Mouse (Mus musculus) neural tube, embryonic 13.5 days (tissue): ENCODE measurements around the gene Fbll1. TPM values are rescaled to one million over a fixed set of nuclear protein-coding genes. Genes with fewer than 3 reads are reported as not detected.
A peak's percentile ranks its signal among the peaks of the same experiment; 100 is the strongest.

Experiments
- ATAC-seq: fragments of 200-750 bp; cut with Nextera tagmentation; 2 replicates; pipeline ENCODE4 v1.8.0; 2017; ENCODE audit warnings: low read depth, mild to moderate bottlenecking, moderate TSS enrichment, moderate library complexity
- H3K27ac ChIP-seq: fragments of 300-500 bp; sonication (generic); replicated peaks from 2 replicates; pipeline ENCODE4 v1.5.1; 2015; ENCODE audit warnings: moderate library complexity, mild to moderate bottlenecking, inconsistent platforms
- H3K27me3 ChIP-seq: fragments of 300-500 bp; sonication (generic); 2 replicates; pipeline ENCODE4 v1.6.1; 2015; ENCODE audit warnings: mild to moderate bottlenecking, inconsistent platforms
- H3K36me3 ChIP-seq: fragments of 300-500 bp; sonication (generic); 2 replicates; pipeline ENCODE4 v1.6.1; 2015; ENCODE audit warnings: mild to moderate bottlenecking, inconsistent platforms
- H3K4me1 ChIP-seq: fragments of 300-500 bp; sonication (generic); replicated peaks from 2 replicates; pipeline ENCODE4 v1.6.1; 2015; ENCODE audit warnings: inconsistent platforms
- H3K4me2 ChIP-seq: fragments of 300-500 bp; sonication (generic); 2 replicates; pipeline ENCODE4 v1.6.1; 2015; ENCODE audit warnings: inconsistent platforms, mild to moderate bottlenecking, moderate library complexity
- H3K4me3 ChIP-seq: fragments of 300-500 bp; sonication (generic); 2 replicates; pipeline ENCODE4 v1.5.1; 2015; ENCODE audit warnings: mild to moderate bottlenecking, inconsistent platforms
- H3K9ac ChIP-seq: fragments of 300-500 bp; sonication (generic); 2 replicates; pipeline ENCODE4 v1.6.1; 2015; ENCODE audit warnings: moderate library complexity, mild to moderate bottlenecking, inconsistent platforms
- H3K9me3 ChIP-seq: fragments of 300-500 bp; sonication (generic); 2 replicates; pipeline ENCODE4 v1.6.1; 2016; ENCODE audit warnings: inconsistent platforms
- WGBS: fragments of 180-500 bp; shearing (Covaris S2); methylation state at CpG from one replicate; pipeline ENCODE4 v1.1.7; 2015; 5-methylcytosine and 5-hydroxymethylcytosine counted together
- polyA plus RNA-seq: library from polyadenylated mRNA; unstranded; fragments of >200 nt; fragmentation: Nextera tagmentation; extraction: Ambion mirVana; gene quantifications from 2 replicates; pipeline ENCODE4 v1.2.1, GENCODE M21; 2015

Gene Fbll1
- polyA plus RNA-seq, 1 experiment from 2014 or later, result 24.2 TPM

- no peak overlapping the region for H3K27ac ChIP-seq
- no peaks in the 10 kb centered on the region for H3K4me1 ChIP-seq
- no peaks in the 10 kb centered on the region for H3K9me3 ChIP-seq
- ATAC-seq, result no peak
- peaks cover 74% of the 10 kb centered on the region for H3K36me3 ChIP-seq
- no peak overlapping the region for H3K4me3 ChIP-seq
- H3K4me2 ChIP-seq, result no peak overlapping the region
- WGBS, result 93% methylated on average over 3 of the region's 3 CpGs
- H3K9ac ChIP-seq, result no peak overlapping the region
- no peaks in the 10 kb centered on the region for H3K27me3 ChIP-seq
Observed at GRCm38 (mm10) chr11:35780336-35780735, 18.3 kb downstream of the Fbll1 start.

- Histone ChIP-seq H3K4me3 (no peak overlapping the region), H3K9me3 (no peaks in the 10 kb centered on the region), H3K4me1 (peaks cover 14% of the 10 kb centered on the region), H3K4me2 (no peak overlapping the region), H3K9ac (no peak overlapping the region), H3K36me3 (peaks cover 35% of the 10 kb centered on the region), H3K27me3 (no peaks in the 10 kb centered on the region), H3K27ac (no peak overlapping the region)
- WGBS, result 93% methylated on average over 3 of the region's 3 CpGs
- no peak for ATAC-seq
Observed at GRCm38 (mm10) chr11:35776452-35776851, 22.2 kb downstream of the Fbll1 start.

- no peak overlapping the region for H3K9ac ChIP-seq
- no peak for ATAC-seq
- no peaks in the 10 kb centered on the region for H3K27me3 ChIP-seq
- H3K36me3 ChIP-seq, result peaks cover 33% of the 10 kb centered on the region
- no peaks in the 10 kb centered on the region for H3K9me3 ChIP-seq
- no peak overlapping the region for H3K4me3 ChIP-seq
- peaks cover 22% of the 10 kb centered on the region for H3K4me1 ChIP-seq
- H3K27ac ChIP-seq, result no peak overlapping the region
- WGBS, result 98% methylated on average over 3 of the region's 3 CpGs
- H3K4me2 ChIP-seq, result no peak overlapping the region
Observed at GRCm38 (mm10) chr11:35775606-35776005, 23.1 kb downstream of the Fbll1 start.

- Histone ChIP-seq H3K27ac (peak overlapping the region; percentile 96; the same call in 1 of the 2 replicates), H3K4me1 (peaks cover 26% of the 10 kb centered on the region), H3K36me3 (peaks cover under 1% of the 10 kb centered on the region), H3K27me3 (no peaks in the 10 kb centered on the region), H3K9me3 (no peaks in the 10 kb centered on the region), H3K4me3 (peak overlapping the region; percentile 74), H3K9ac (peak overlapping the region; percentile 99), H3K4me2 (peak overlapping the region; percentile 76)
- ATAC-seq, result no peak
- 67% methylated on average over 9 of the region's 9 CpGs for WGBS
Observed at GRCm38 (mm10) chr11:35770741-35771504, 27.8 kb downstream of the Fbll1 start.

GRCm38 (mm10) chr11:35769746-35770437 is 28.8 kb downstream of the Fbll1 start:
- H3K36me3 ChIP-seq, result no peaks in the 10 kb centered on the region
- H3K27ac ChIP-seq, result peak overlapping the region; percentile 96
- H3K4me1 ChIP-seq, result peaks cover 26% of the 10 kb centered on the region
- H3K9ac ChIP-seq, result peak overlapping the region; percentile 99
- H3K4me3 ChIP-seq, result peak overlapping the region; percentile 74
- peak; percentile 87 for ATAC-seq
- H3K4me2 ChIP-seq, result peak overlapping the region; percentile 76
- WGBS, result under 1% methylated on average over 40 of the region's 41 CpGs
- H3K27me3 ChIP-seq, result no peaks in the 10 kb centered on the region
- no peaks in the 10 kb centered on the region for H3K9me3 ChIP-seq

- Histone ChIP-seq H3K27ac (peak within 1 kb of the TSS; percentile 96), H3K36me3 (no peaks in the 10 kb centered on the region), H3K27me3 (no peaks in the 10 kb centered on the region), H3K4me2 (peak within 1 kb of the TSS; percentile 76), H3K9me3 (no peaks in the 10 kb centered on the region), H3K4me3 (peak within 1 kb of the TSS; percentile 74), H3K9ac (peak within 1 kb of the TSS; percentile 99), H3K4me1 (peaks cover 26% of the 10 kb centered on the region)
- 1% methylated on average over 50 of the region's 50 CpGs for WGBS
- peak; percentile 99 for ATAC-seq
Observed at GRCm38 (mm10) chr11:35769188-35769745, 29.4 kb downstream of the Fbll1 start, which contains the start of gene Pank3. TSS of gene Pank3 (plus strand) at chr11:35769484.

GRCm38 (mm10) chr11:35766845-35767244 is 31.8 kb downstream of the Fbll1 start:
- Histone ChIP-seq H3K9ac (no peak overlapping the region), H3K4me3 (no peak overlapping the region), H3K27me3 (no peaks in the 10 kb centered on the region), H3K36me3 (no peaks in the 10 kb centered on the region), H3K4me1 (peaks cover 16% of the 10 kb centered on the region), H3K4me2 (no peak overlapping the region), H3K27ac (no peak overlapping the region), H3K9me3 (no peaks in the 10 kb centered on the region)
- ATAC-seq, result no peak
- WGBS, result 89% methylated on average over 5 of the region's 5 CpGs

GRCm38 (mm10) chr11:35760627-35761003 is 38.1 kb downstream of the Fbll1 start:
- Histone ChIP-seq H3K4me1 (no peaks in the 10 kb centered on the region), H3K4me3 (no peak overlapping the region), H3K9me3 (no peaks in the 10 kb centered on the region), H3K27ac (no peak overlapping the region), H3K4me2 (no peak overlapping the region), H3K9ac (no peak overlapping the region), H3K36me3 (no peaks in the 10 kb centered on the region), H3K27me3 (no peaks in the 10 kb centered on the region)
- WGBS, result 94% methylated on average over 4 of the region's 4 CpGs
- ATAC-seq, result no peak

GRCm38 (mm10) chr11:35760001-35760626 is 38.6 kb downstream of the Fbll1 start:
- no peaks in the 10 kb centered on the region for H3K9me3 ChIP-seq
- H3K36me3 ChIP-seq, result no peaks in the 10 kb centered on the region
- ATAC-seq, result no peak
- WGBS, result 90% methylated on average over 7 of the region's 7 CpGs
- no peak overlapping the region for H3K4me3 ChIP-seq
- no peak overlapping the region for H3K9ac ChIP-seq
- no peak overlapping the region for H3K27ac ChIP-seq
- no peaks in the 10 kb centered on the region for H3K4me1 ChIP-seq
- H3K4me2 ChIP-seq, result no peak overlapping the region
- no peaks in the 10 kb centered on the region for H3K27me3 ChIP-seq

GRCm38 (mm10) chr11:35756411-35757303 is 42.0 kb downstream of the Fbll1 start:
- H3K4me3 ChIP-seq, result no peak overlapping the region
- no peaks in the 10 kb centered on the region for H3K36me3 ChIP-seq
- no peak overlapping the region for H3K27ac ChIP-seq
- H3K4me1 ChIP-seq, result no peaks in the 10 kb centered on the region
- 89% methylated on average over 11 of the region's 11 CpGs for WGBS
- H3K9me3 ChIP-seq, result no peaks in the 10 kb centered on the region
- H3K4me2 ChIP-seq, result no peak overlapping the region
- H3K9ac ChIP-seq, result no peak overlapping the region
- no peak for ATAC-seq
- H3K27me3 ChIP-seq, result no peaks in the 10 kb centered on the region

GRCm38 (mm10) chr11:35755546-35755945 is 43.1 kb downstream of the Fbll1 start:
- H3K36me3 ChIP-seq, result no peaks in the 10 kb centered on the region
- H3K4me2 ChIP-seq, result no peak overlapping the region
- H3K27ac ChIP-seq, result no peak overlapping the region
- no peak for ATAC-seq
- no peaks in the 10 kb centered on the region for H3K9me3 ChIP-seq
- H3K9ac ChIP-seq, result no peak overlapping the region
- H3K4me1 ChIP-seq, result no peaks in the 10 kb centered on the region
- H3K27me3 ChIP-seq, result no peaks in the 10 kb centered on the region
- 49% methylated on average over 6 of the region's 6 CpGs for WGBS
- H3K4me3 ChIP-seq, result no peak overlapping the region
